Mouse (Mus musculus) lung, postnatal 0 days (tissue): ENCODE data around the gene Ilkap. TPM values are rescaled to one million over a fixed set of nuclear protein-coding genes. Genes with fewer than 3 reads are reported as not detected.

Experiments
- ATAC-seq: fragments of 200-750 bp; cut with Nextera tagmentation; 2 replicates; pipeline ENCODE4 v1.8.0; 2017; ENCODE audit warnings: moderate library complexity
- DNase-seq: peaks from one replicate; pipeline ENCODE4 v3.0.0-alpha.2; 2016; ENCODE audit warnings: low spot score
- H3K27ac ChIP-seq: fragments of 300-500 bp; sonication (generic); 2 replicates; pipeline ENCODE4 v1.5.1; 2014; ENCODE audit warnings: antibody characterized with exemption, mild to moderate bottlenecking, low read length, mixed read lengths
- H3K27me3 ChIP-seq: fragments of 300-500 bp; sonication (generic); replicated peaks from 2 replicates; pipeline ENCODE4 v1.6.1; 2014; ENCODE audit warnings: low read length, mixed read lengths; ENCODE audit not compliant: insufficient read depth
- H3K36me3 ChIP-seq: fragments of 300-500 bp; sonication (generic); 2 replicates; pipeline ENCODE4 v1.6.1; 2014; ENCODE audit warnings: low read length, mixed read lengths; ENCODE audit not compliant: insufficient read depth
- H3K4me1 ChIP-seq: fragments of 300-500 bp; sonication (generic); 2 replicates; pipeline ENCODE4 v1.6.1; 2014; ENCODE audit warnings: antibody characterized with exemption, low read depth, low read length, mixed read lengths; ENCODE audit not compliant: insufficient read depth
- H3K4me2 ChIP-seq: fragments of 300-500 bp; sonication (generic); replicated peaks from 2 replicates; pipeline ENCODE4 v1.6.1; 2014; ENCODE audit warnings: low read depth, mild to moderate bottlenecking, low read length, moderate library complexity, mixed read lengths
- H3K4me3 ChIP-seq: fragments of 300-500 bp; sonication (generic); 2 replicates; pipeline ENCODE4 v1.5.1; 2014; ENCODE audit warnings: low read depth, low read length
- H3K9ac ChIP-seq: fragments of 300-500 bp; sonication (generic); replicated peaks from 2 replicates; pipeline ENCODE4 v1.6.1; 2014; ENCODE audit warnings: low read depth, mild to moderate bottlenecking
- H3K9me3 ChIP-seq: fragments of 300-500 bp; sonication (generic); 2 replicates; pipeline ENCODE4 v1.6.1; 2016; ENCODE audit warnings: low read length, mixed read lengths
- CTCF ChIP-seq: IDR thresholded peaks from 2 replicates; pipeline ENCODE4 v1.5.1; 2016; ENCODE audit warnings: antibody characterized with exemption, mild to moderate bottlenecking
- EP300 ChIP-seq: IDR thresholded peaks from 2 replicates; pipeline ENCODE4 v1.6.1; 2016; ENCODE audit warnings: antibody characterized with exemption, mild to moderate bottlenecking, control low read depth
- WGBS: fragments of 180-500 bp; shearing (Covaris S2); extraction: QIAGEN DNeasy Blood & Tissue Kit; methylation state at CpG from one replicate; pipeline ENCODE4 v1.1.7; 2014; 5-methylcytosine and 5-hydroxymethylcytosine counted together
- polyA plus RNA-seq: library from polyadenylated mRNA; unstranded; fragments of >200 nt; fragmentation: Nextera tagmentation; extraction: Ambion mirVana; gene quantifications from 2 replicates; pipeline ENCODE4 v1.2.1, GENCODE M21; 2015

Gene Ilkap
- polyA plus RNA-seq, 1 experiment from 2014 or later = 94.0 TPM

GRCm38 (mm10) chr1:91324646-91325045 is 74.0 kb downstream of the Ilkap start:
- Histone ChIP-seq H3K4me1 (no peaks in the 10 kb centered on the region), H3K27ac (no peak overlapping the region), H3K4me2 (no peak overlapping the region), H3K36me3 (no peaks in the 10 kb centered on the region), H3K27me3 (no peaks in the 10 kb centered on the region), H3K4me3 (no peak overlapping the region), H3K9ac (no peak overlapping the region), H3K9me3 (no peaks in the 10 kb centered on the region)
- TF ChIP-seq CTCF (no peak), EP300 (no peak)
- ATAC-seq (no peak), DNase-seq (no peak)
- 65% methylated on average over 2 of the region's 2 CpGs for WGBS

Other genes starting within 250 kb of the Ilkap start
- 33.8 and 49.4 TPM in 2 replicates for gene Ramp1, start 219.0 kb downstream of the Ilkap start, polyA plus RNA-seq
- 55.5 and 58.3 TPM in 2 replicates for gene Ube2f, start 148.5 kb downstream of the Ilkap start, polyA plus RNA-seq
- 8.7 and 11.1 TPM in 2 replicates for gene Scly, start 100.5 kb downstream of the Ilkap start, polyA plus RNA-seq
- gene Espnl, start 76.7 kb downstream of the Ilkap start, polyA plus RNA-seq = not detected in 2 replicates
- 0.62 and 0.87 TPM in 2 replicates for gene Klhl30, start 47.8 kb downstream of the Ilkap start, polyA plus RNA-seq
- 0.47 and 0.71 TPM in 2 replicates for gene Erfe, start 32.4 kb downstream of the Ilkap start, polyA plus RNA-seq
- 63.7 and 75.1 TPM in 2 replicates for gene Hes6, start 15.2 kb upstream of the Ilkap start, polyA plus RNA-seq
- gene Per2, start 60.5 kb upstream of the Ilkap start, polyA plus RNA-seq = 6.3 and 7.3 TPM in 2 replicates
- 11.0 and 11.2 TPM in 2 replicates for gene Traf3ip1, start 95.8 kb upstream of the Ilkap start, polyA plus RNA-seq
- gene Asb1, start 141.7 kb upstream of the Ilkap start, polyA plus RNA-seq = 4.2 and 4.6 TPM in 2 replicates